Mouse (Mus musculus): Measurements from ENCODE around the gene Hes2.

DNA sequence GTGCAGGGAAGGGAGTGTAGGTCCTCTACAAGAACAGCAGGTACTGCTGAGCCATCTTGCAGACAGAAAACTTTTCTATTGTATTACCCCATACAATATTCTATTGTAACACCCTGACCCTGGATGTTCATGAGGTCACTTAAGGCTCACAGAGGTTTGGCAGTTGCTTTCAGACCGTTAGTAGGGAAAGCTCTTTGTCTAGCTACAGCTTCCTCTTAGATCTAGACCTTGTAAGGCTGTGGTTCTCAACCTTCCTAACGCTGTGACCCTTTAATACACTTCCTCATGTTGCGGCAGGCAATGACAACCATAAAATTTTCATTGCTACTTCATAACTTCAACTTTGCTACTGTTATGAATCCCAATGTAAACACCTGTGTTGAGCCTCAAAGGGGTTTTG is 18.0 kb downstream of the Hes2 start:
- no peak for TF ChIP-seq POLR2A (IDR thresholded peaks at IDR 0.05; ENCODE audit: low read depth, low read length)
- TF ChIP-seq CTCF (IDR thresholded peaks at IDR 0.05; ENCODE audit: extremely low read depth, insufficient read depth, insufficient read length, insufficient replicate concordance) = no peak
